Mouse (Mus musculus) bone marrow macrophage, adult 2 months (primary cell): ENCODE measurements around the gene Acat2.

Source experiments
- CTCF ChIP-seq: IDR thresholded peaks from 2 replicates; pipeline ENCODE4 v1.5.1; 2012; ENCODE audit warnings: low read depth, mild to moderate bottlenecking, low read length, moderate library complexity
- POLR2A ChIP-seq: IDR thresholded peaks from 2 replicates; pipeline ENCODE4 v1.6.1; 2012; ENCODE audit warnings: mild to moderate bottlenecking, low read depth, low read length, borderline replicate concordance

- TF ChIP-seq CTCF (no peak), POLR2A (no peak)
These were observed 30.1 kb upstream of the Acat2 start for GRCm38 (mm10) chr17:12990567-12991145.
